Mouse (Mus musculus) MN1 (cell line): Measurements from ENCODE around the gene Ano1.

Experiments used
- DNase-seq: peaks from one replicate; pipeline ENCODE4 v3.0.0-alpha.2; 2016; ENCODE audit warnings: low spot score

Ano1 gene

GRCm38 (mm10) chr7:144751833-144752232 lies at the start of gene Ano1:
Gene Ano1 (minus strand): TSS chr7:144751974.
- no peak for DNase-seq

- peak; percentile 56 for DNase-seq
Measured at GRCm38 (mm10) chr7:144798471-144798870, 46.7 kb upstream of the Ano1 start.

GRCm38 (mm10) chr7:144796986-144797735 lies 45.4 kb upstream of the Ano1 start:
- DNase-seq = no peak

- DNase-seq = no peak
Measured at GRCm38 (mm10) chr7:144795976-144796474, 44.3 kb upstream of the Ano1 start.

GRCm38 (mm10) chr7:144793296-144793695 lies 41.5 kb upstream of the Ano1 start:
- DNase-seq = no peak

GRCm38 (mm10) chr7:144791426-144791825 lies 39.7 kb upstream of the Ano1 start:
- DNase-seq = no peak

- no peak for DNase-seq
Measured at GRCm38 (mm10) chr7:144789601-144790556, 38.1 kb upstream of the Ano1 start.

- DNase-seq = no peak
Measured at GRCm38 (mm10) chr7:144788631-144789030, 36.9 kb upstream of the Ano1 start.

- DNase-seq = no peak
Measured at GRCm38 (mm10) chr7:144787501-144787900, 35.7 kb upstream of the Ano1 start.

GRCm38 (mm10) chr7:144786571-144786970 lies 34.8 kb upstream of the Ano1 start:
- no peak for DNase-seq

GRCm38 (mm10) chr7:144784176-144784575 lies 32.4 kb upstream of the Ano1 start:
- DNase-seq = no peak

GRCm38 (mm10) chr7:144782402-144782801 lies 30.6 kb upstream of the Ano1 start:
- DNase-seq = no peak

GRCm38 (mm10) chr7:144781337-144781736 lies 29.6 kb upstream of the Ano1 start:
- no peak for DNase-seq

- DNase-seq = no peak
Measured at GRCm38 (mm10) chr7:144780190-144780589, 28.4 kb upstream of the Ano1 start.

- no peak for DNase-seq
Measured at GRCm38 (mm10) chr7:144779691-144780090, 27.9 kb upstream of the Ano1 start.

- no peak for DNase-seq
Measured at GRCm38 (mm10) chr7:144777805-144778204, 26.0 kb upstream of the Ano1 start.

- DNase-seq = peak; percentile 39
Measured at GRCm38 (mm10) chr7:144775804-144776447, 24.2 kb upstream of the Ano1 start.

GRCm38 (mm10) chr7:144775214-144775613 lies 23.4 kb upstream of the Ano1 start:
- no peak for DNase-seq

GRCm38 (mm10) chr7:144774283-144774682 lies 22.5 kb upstream of the Ano1 start:
- DNase-seq = no peak

- no peak for DNase-seq
Measured at GRCm38 (mm10) chr7:144770116-144770515, 18.3 kb upstream of the Ano1 start.

GRCm38 (mm10) chr7:144769434-144770080 lies 17.8 kb upstream of the Ano1 start:
- DNase-seq = no peak

- DNase-seq = no peak
Measured at GRCm38 (mm10) chr7:144768845-144769244, 17.1 kb upstream of the Ano1 start.
